Mouse (Mus musculus) CD8-positive naive resting alpha-beta T cell, adult 2 months (primary cell): Measurements from ENCODE around the gene Nptx1.
A peak's percentile ranks its signal among the peaks of the same experiment; 100 is the strongest.

Experiments
- DNase-seq, 2 experiments: peaks; one replicate each; pipeline ENCODE4 v3.0.0; 2022; ENCODE audit warnings: low read depth in 2 of 2, low spot score in 2 of 2

Gene Nptx1

DNA sequence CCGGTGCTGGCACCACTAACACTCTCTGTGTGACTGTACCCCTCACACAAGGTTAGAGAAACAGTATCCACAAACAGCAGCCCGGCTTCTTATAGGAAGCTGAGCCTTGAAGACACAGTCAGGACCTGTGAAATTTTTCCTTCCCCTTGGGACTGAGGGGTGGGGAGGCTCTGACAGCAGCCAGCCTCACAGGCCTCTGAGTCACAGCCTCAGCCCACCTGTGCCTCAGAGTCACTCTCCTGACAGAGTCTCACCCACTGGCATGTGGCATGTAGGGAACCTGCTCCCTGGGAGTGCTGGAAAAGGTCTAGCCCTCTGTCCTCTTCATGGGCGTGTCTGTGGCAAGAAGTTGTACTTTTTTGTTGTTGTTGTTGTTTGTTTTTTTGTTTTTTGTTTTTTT, 3.9 kb upstream of the Nptx1 start:
- no peak for DNase-seq

DNA sequence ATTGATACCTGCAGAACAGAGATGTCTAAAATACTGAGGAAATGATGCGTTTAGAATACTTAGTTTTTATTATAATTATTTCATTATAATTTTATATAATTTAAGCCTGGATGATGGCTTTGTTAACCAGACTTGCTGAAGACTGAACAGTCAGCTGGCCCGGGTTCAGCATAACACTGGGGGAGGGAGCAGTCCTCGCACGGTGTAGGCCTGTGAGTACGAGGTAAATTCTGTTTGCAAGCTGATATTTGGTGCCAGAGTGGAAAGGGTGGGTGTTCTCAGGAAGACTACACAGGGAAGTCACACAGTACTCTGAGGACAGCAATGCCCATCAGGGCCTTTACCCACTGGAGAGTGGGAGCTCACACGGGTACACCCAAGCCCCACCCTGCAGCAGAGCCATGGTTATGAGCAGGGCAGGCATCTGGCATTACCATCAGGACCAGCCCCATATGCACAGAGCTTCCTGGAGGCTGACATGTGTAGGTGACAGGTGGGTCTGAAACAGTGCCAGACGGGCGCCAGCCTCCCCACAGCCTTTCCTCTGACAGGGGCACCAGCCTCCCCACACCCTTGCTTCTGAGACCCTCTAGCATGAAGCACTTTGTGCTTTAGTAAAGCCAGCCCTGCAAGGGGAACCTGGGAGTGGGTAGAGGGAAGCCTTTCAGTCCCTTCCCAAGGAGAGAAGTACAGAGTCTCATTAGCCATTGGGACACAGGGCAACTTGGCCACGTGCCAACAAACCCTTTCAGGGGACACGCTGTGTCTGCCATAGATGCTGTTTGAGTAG, 3.2 kb upstream of the Nptx1 start:
- no peak for DNase-seq

DNA sequence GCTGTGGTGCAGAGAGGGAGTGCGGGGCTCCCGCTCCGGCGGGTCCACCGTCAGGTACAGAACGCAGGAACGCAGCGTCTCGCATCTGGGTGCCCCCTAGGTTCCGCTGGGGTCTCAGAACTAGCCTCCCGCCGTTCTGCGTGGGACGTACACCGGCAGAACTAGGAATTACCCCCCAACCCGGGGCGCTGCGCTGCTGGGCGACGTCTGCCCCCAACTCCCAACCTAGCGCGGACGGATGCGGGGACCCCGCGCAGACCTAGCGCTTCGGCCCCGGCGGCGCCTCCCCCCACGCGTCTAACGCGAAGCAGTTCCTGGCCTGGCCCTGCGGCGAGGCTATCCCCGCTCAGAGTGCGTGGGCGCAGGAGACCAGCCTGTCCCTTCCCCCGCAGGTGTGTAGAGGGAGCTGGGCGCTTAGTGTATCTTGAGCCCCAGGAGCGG, 1.8 kb upstream of the Nptx1 start:
- no peak for DNase-seq

DNA sequence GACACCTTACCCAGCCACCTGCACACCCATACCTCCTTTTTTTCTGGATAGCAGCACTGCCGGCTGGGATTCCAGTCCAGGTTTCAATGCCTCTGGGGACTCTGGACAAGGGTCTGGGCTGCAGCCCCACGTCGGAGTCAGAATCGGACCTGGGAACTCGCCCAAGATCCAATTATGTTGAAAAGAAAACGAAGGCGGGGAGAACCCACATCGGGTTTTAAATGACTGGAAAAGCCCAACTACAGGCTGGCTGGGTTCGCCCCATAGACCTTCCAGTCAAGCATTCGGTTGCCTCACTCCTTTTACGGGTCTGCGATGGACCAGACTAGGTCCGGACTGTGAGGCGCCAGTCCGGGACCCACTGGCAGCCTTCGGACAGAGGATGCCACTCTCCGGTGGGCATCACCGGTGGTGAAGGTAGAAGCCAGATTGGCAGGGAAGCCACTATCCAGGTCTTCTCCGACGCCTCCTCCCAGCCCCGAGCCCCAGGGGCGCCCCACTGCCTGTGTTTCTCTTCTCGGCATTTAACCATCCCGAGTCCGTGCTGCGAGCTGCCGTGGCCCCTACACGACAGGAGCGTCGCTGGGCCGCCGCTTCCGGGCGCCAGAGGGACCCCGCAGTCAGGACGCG, 1.3 kb upstream of the Nptx1 start:
- DNase-seq = no peak

DNA sequence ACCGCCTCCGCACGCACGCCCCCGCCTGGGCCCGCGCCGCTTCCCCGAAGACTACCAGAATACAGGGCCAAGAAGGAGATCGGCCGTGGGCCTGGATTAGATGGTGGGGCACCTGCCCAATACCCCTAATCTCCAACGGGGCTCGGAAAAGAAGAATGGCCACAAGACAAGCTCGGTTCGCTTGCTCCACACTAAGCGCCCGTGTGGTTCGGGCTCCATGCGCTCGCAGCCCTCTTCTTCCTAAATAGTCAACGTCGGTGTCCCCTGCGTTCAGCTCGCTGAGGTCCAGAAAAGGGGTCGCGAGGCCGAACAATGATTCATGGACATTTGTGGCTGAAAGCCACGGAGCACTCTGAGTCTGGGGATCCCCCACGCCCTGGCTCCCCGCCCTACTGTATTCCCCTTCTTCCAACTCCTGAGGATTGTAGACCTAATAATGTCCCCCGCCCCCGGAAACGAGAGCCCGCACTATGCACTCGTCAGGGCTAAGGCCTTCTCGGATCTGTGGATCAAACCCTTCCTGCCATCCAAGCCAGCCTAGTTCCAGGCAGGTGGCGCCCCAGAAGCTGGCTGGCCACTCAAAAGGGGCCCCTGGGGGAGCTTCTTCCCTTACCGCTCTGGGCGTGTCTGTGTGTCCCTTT, 518 bp upstream of the Nptx1 start:
- DNase-seq = no peak

DNA sequence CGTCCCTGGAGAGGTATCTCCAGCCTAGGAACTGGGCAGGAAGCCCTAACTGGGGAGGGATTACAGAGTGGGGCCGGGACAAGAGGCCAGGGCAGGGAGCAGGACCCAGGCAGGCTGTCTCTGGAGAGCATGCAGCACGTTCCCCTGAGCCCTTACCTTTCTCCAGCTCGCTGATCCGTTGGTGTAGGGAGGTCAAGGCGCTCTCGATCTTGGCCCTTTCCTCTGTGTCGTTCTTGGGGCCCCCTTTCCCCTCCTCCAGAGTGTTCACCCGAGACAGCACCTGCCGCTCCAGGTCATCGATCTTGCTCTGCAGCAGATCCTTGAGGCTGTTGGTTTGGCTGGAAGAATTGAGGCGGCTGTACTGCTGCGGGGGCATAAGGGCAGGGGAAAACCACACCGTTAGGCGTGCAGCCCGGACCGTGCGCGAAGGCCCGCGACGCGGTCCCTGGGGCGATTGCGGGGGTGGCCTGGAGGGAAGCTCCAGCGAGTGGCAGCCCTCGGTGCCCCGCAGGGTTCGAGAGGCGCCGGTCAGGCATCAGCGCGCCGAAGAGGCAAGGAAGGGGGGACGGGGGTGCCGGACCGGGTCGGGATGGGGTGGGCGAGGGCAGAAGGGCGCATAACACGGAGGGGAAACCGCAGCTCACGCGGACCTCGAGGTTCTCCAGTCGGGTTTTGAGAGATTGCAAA, 914 bp downstream of the Nptx1 start:
- peak in 1 of 2 experiments; percentile 6 for DNase-seq

DNA sequence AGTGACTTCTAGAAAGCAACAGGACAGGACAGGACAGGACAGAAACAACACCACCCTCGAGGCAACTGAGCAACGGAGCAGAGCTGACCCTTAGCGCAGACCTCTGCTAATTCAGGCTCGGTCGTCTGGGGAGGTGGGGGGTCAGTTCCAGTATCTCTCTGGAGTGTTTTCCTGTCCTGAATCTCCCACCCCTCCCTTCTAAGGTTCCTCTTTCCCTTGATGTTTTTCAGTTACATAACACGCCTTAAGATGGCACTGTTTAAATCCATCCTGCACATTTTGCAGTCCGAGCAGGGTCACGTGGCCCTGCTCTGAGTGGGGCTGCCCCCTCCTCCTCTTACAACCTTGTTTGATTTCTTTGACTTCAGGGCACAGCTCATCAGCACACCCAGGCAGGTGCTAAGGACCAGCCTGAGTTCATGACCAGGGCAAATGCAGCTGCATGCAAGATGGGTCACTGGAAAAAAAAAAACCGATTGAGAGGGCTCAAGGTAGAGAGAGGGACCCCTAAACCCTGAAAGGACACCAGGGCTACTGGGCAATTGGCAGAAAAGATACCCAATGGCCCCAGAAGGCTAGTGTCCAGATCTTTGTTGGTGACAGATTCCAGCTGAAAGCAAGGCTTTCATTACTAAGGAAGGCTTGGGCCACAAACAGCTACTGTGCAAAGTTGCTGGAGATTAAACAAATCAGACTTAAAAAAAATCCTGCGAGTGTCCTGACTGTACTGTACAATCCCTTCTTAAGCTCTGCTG, 1.6 kb downstream of the Nptx1 start:
- DNase-seq = no peak

DNA sequence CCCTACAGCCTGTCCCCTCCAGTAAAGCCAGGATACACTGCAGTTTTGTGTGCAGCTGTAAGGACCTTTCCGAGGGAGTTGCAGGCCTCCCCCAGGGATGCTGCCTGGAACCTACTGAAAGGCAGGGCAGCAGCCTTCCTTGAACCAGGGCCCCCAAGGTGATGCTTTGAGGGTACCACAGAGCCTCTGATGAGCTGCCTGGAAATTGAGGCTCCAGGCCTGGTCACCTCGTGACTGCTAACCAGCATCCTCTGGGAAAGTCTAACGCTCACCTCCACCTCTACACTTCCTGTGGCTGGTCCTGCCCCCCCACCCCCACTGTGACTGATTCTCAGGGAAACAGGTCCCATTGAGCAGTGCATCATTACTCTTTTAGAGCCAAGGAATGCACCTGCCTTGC, 2.3 kb downstream of the Nptx1 start:
- DNase-seq = no peak

DNA sequence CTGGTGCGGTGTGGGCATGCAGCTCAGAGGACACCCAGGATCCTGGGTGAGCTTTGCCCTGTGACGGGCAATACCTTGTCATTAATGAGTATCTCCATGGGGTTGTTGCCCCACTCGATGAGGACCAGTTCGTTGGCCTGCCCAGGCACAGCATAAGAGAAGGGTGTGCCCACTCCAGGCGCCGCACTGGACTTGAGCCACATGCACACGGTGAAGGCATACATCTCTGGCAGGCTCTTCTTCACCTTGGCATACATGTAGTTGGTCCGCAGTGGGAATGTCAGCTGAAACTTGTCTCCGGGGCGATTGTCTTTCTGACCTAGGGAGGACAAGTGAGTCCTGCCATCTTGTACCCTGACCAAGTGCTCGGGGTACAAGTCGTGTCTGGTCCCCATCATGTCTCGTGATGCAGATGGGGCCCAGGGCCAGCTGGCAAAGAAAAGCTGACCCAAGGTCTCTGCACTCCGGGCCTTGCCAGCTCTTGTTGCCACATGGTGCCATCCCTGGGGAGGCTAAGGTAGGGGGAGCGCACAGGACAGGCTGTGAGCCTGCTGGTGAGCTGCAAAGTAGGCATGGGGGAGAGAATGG, 2.9 kb downstream of the Nptx1 start:
- no peak for DNase-seq

DNA sequence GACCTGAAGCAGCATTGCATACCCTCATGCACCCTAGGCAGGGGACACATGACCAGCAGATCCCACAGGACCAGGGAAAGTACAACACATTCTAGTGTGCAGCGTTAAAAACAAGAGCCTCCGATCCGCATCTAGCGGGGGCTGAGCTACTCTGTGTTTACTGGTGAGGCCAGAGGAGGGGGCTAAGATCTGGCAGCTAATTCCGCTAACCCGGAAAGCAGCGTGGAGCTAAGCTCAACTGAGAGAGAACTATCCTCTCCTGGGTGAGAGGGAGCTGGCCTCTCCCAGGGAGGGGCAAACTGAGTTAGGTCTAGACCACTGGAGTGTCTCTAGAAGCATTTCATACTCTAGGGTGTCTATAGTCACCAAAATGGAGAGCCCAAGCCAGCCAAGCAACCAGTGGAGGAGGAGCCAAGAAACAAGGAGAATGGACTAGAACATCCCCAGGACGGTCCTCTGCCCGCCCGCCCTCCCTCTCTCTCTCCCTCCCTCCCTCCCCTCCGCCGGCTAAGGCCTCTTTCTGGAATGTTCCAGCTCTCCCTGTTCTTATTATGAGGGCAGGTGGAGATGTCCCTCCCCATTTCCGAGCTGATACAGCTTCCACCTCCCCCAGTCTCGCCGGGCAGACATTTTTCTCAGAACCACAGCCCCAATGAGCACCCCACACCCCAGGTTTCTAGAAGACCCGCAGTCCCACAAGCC, 3.6 kb downstream of the Nptx1 start:
- no peak for DNase-seq

DNA sequence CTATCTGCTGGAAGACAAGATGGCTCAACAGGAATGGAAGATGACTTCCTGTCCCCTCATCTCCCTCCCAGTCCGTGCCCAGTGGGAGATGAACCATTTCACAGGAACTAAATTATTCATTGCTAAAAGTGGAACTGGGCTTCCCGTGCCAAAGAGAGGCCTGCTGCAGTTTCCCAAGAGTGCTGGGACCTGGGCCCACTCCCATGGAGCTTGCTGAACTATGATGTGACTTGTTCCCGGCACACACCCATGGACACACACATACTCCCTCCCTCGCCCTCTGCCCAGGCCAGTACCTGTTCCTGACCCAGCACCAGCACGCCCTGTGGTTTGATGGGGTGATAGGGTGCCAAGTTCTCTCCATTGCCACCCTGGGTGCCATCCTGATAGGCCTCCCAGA, 4.7 kb downstream of the Nptx1 start:
- no peak for DNase-seq

DNA sequence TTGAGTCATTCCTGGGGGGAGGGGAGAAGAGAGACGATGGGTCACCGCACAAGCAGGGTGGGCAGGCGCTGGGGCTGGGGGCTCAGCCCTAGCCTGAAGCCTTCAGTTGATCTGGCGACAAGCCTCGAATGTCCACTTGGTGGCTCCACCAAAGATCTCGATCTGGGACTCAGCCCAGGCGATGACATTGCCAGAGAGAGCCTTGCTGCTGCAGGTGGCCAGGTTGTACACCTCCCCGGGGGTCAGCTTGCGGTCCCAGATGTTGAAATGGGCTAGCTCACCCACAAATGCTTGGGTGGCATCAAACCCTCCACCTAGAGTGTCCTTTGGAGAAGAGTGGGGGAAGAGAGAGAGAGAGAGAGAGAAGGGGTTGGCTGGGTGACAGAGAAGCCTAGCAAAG, 5.2 kb downstream of the Nptx1 start:
- no peak for DNase-seq

DNA sequence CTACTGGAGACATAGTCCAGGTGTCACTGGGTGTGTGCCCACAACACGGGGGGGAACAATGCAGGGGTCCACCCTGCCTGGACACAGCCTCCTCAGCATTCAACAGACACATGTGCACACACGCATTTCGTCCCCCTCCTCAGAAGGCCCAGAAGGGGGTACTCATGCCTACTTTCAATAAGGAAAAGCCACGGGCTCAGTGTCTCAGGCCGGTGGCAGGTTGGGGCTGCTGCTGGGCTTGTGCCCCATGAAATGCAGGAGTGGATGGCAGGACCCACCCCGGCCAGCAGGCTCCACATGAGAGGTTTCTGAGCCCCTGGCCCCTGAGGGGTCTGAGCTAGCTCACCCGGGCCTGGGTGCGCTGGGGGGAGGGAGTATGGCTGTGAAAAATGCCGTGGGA, 6.5 kb downstream of the Nptx1 start:
- no peak for DNase-seq

DNA sequence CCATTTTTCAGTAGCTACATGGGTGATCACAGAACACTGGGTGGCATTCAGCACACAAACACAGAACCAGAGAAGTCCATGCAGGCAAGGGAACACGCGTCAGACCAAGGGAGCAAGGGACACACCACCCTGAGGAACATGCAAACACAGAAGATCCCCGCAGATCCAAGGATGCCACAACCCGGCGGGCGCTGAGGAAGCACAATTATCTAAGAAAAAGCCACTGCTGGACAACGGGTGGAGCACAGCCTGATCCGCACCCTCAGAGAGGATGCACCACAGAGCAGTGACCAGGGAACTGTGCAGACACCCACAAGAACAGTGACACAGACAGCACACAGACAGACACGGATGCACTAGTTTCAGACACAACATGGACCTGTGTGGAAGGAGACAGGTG, 7.0 kb downstream of the Nptx1 start:
- no peak for DNase-seq

DNA sequence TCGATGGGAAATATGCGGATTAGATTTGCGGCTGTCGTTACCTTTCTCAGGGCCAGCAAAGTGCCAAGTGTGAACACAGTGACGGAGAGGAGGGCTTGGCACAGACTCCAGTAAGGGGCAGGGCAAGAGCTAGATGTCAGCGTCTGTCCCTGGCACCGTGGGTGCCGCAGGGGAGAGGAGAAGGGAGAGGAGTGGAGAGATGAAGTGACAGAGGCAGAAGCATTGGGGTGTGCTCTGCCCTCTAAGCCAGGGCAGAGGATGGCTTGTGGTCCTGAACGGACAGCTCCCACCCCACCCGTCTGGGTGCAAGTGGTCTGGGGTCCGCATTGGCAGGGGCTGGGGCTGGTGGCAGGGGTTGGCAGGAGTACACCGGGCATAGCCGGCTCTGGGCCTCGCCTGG, 7.6 kb downstream of the Nptx1 start:
- DNase-seq = no peak

DNA sequence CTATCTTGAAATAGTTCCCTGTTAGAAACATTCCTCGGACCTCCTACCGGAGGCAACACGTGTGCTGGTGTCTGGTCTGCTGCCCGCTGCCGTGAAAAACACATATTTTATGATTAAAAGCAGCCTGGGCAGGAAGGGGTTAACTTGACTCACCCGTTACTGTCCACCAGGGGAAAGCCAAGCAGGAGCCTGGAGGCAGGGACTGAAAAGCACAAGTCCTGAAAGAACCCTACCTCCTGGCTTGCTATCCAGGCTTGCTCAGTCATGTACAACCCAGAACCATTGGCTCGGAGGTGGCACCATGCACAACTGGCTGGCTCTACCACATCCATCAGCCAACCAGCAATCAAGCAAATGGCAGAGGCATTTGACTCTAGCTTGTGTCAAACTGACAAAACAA, 13.8 kb downstream of the Nptx1 start:
- no peak for DNase-seq

DNA sequence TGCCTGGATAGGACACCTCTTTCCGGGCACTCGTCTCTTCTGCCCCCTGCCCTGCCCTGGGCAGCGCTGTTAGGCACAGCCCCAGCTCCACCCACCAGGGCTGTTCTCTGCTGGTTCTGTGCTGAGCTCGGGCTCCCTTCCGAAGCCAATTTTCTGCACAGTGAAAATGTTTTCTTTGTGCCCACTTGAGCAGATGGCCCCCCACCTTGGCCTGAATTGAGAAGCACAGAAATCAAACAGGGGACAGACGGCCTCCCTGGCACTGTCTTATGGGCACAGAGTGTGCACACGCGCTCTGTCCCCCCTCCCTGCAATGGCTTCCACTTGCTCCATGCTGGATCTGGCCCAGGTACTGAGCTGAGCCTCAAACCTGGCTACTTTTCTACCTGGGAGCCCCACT, 15.1 kb downstream of the Nptx1 start:
- DNase-seq = no peak

DNA sequence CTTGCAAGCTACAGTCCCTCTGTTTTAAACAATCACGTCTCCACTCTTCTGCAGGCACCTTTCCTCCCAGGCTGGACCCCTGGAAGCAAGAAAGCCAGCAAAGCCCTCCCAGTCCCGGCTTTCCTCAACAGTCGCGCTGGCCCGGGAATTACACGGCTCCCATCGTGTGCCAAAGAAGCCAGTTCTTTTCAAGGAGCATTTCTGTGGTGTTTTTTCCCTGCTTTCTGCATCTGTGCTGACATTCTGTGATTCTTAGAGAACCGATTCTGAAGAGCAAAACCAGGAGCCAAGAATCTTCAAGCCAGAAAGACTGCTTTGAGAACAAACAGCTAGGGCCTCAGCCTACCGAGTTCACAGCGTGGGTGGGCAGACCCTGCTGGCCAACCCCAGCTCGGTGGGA, 18.6 kb downstream of the Nptx1 start:
- no peak for DNase-seq

DNA sequence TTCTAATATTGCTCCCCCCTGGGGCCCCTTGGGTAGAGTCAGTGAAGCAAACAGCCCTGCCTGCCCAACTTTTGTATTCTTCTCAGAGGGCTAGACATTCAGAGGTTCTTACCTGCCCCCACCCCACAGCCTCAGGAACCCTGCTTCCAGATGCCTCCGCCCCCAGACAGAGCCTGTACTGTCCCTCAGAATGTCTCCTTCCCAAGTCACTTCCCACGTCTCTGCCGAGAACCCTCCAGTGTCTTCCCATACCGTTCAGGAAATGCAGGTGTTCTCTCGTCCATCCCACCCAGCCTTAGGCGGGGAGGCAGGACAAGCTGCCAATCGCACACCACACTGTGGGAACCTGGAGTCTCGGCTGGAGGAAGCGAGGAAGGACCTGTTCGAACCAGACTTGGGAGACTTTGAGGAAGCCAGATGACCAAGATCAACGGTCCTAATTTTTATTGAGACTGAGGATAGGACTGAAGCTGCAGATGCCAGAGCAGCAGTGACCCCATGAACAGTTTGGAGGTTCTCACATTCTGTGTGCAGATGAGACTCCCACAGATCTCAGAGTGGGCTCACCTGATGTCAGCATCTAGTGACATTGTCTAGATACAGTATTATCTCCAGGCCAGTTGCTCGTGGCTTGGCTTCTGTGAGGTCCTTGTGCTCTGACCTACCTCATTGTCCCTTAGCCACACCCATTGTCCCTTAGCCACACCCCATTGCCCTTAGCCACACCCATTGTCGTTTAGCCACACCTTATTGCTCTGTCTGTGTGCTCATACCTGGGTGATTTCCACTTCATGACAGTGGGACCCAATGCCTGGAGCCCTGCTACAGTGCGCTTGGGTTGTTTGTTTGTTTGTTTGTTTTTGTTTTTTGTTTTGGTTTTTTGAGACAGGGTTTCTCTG, 21.2 kb downstream of the Nptx1 start:
- DNase-seq = no peak
